Mouse (Mus musculus) myocyte (in vitro differentiated cells): ENCODE results near the gene Mafk.

Experiments used
- E2F4 ChIP-seq: IDR thresholded peaks from one replicate; pipeline ENCODE4 v1.6.1; 2011; ENCODE audit warnings: mild to moderate bottlenecking, control low read depth, moderate library complexity; ENCODE audit not compliant: insufficient read depth
- MAX ChIP-seq: IDR thresholded peaks from one replicate; pipeline ENCODE4 v1.6.1; 2011; ENCODE audit warnings: low read depth, mild to moderate bottlenecking, control low read depth
- MYOD1 ChIP-seq, 3 experiments: IDR thresholded peaks; one replicate each; pipeline ENCODE4 v1.6.1; 2011; ENCODE audit warnings: control low read depth in 2 of 3, low read depth in 2 of 3, mild to moderate bottlenecking in 2 of 3, moderate library complexity in 1 of 3; ENCODE audit not compliant: insufficient read length in 2 of 3, control insufficient read depth in 1 of 3
- MYOG ChIP-seq, 3 experiments: IDR thresholded peaks; one replicate each; pipeline ENCODE4 v1.6.1; 2011; ENCODE audit warnings: control low read depth in 2 of 3, low read depth in 2 of 3, mild to moderate bottlenecking in 2 of 3; ENCODE audit not compliant: insufficient read length in 2 of 3, control insufficient read depth in 1 of 3, insufficient read depth in 1 of 3
- POLR2A ChIP-seq: IDR thresholded peaks from one replicate; pipeline ENCODE4 v1.6.1; 2011; ENCODE audit warnings: low read depth, mild to moderate bottlenecking, control low read depth, moderate library complexity; ENCODE audit not compliant: insufficient read length
- SRF ChIP-seq: IDR thresholded peaks from one replicate; pipeline ENCODE4 v1.6.1; 2011; ENCODE audit warnings: low read depth; ENCODE audit not compliant: control insufficient read depth, insufficient read length
- TCF3 ChIP-seq: IDR thresholded peaks from one replicate; pipeline ENCODE4 v1.6.1; 2011; ENCODE audit warnings: low read depth, control low read depth; ENCODE audit not compliant: insufficient read length
- USF1 ChIP-seq: IDR thresholded peaks from one replicate; pipeline ENCODE4 v1.6.1; 2011; ENCODE audit warnings: low read depth, mild to moderate bottlenecking, control low read depth, moderate library complexity

DNA sequence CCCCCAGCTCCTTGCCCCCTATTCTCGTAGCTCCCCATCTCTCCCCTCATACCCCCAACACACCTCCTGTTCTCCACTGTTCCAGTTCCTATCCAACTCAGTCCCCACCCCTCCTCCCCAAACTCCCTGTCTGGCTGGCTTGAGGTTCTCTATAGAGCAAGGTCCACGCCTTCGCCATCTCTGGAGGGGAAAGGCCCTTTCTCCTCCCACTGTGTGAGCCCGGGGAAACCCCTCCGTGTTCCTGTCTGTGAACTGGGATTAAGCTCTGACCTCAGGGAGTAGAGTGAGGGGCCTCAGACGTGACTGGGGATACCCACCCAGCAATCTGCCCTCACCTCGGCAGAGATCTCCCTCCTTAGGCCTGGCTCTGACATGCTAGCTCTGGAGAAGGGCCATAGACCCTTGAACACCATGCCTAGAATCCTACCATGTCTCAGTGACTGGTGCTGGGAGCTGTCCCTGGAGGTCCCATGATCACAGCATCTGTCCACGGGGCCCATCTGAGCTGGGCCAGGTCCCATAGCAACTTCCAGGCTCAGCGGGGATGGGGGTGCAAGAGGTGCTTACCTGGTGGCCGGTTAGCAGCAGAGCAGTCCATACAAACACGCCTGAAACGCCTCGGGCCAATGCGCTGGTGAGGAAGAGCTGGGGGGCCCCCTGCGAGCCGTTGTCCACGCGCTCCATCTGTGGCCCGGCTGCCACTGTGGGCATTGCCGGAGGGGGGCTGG, 21.2 kb downstream of the Mafk start:
- no peak for TF ChIP-seq MAX
- TF ChIP-seq POLR2A, result no peak
- no peak for TF ChIP-seq SRF
- TF ChIP-seq MYOG (IDR thresholded peaks at IDR 0.05; ENCODE audit: control insufficient read depth in 1 of 3, insufficient read depth in 1 of 3, insufficient read length in 2 of 3, low read depth in 2 of 3), result no peak
- no peak for TF ChIP-seq MYOD1 (IDR thresholded peaks at IDR 0.05; ENCODE audit: control insufficient read depth in 1 of 3, insufficient read length in 2 of 3, low read depth in 2 of 3)
- no peak for TF ChIP-seq TCF3
- TF ChIP-seq USF1, result no peak
- TF ChIP-seq E2F4, result no peak
